Mouse (Mus musculus) c-Kit-positive CD71-positive TER-119-positive erythroid progenitor cells, embryonic 14.5 days (primary cell): Measurements from ENCODE around the gene Sox18.

Experiments
- DNase-seq: peaks from one replicate; pipeline ENCODE4 v3.0.0-alpha.2; 2013; ENCODE audit warnings: low spot score

The Sox18 gene

DNA sequence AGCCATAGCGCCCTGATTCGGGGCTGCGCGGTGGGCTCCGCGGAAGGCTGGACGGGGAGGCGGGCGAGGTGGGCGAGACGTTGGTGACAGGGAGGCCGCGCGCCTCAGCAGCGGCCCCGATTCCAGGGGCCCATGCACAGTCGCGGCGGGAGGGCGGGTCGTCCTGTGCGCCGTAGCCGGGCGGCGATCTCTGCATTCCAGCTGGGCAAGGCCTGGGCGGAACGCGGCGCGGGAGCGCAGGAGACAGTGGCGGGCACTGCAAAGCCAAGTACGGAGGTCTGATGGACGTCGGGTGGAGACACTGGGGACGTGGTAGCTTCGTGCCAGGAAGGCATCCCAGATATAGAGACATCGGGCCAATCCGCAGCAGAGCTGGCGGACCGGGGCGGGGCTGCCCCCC, at the start of gene Sox18:
Sox18 (minus strand) TSS at position 315 of the 400 bp plus-strand sequence.
- no peak for DNase-seq

DNA sequence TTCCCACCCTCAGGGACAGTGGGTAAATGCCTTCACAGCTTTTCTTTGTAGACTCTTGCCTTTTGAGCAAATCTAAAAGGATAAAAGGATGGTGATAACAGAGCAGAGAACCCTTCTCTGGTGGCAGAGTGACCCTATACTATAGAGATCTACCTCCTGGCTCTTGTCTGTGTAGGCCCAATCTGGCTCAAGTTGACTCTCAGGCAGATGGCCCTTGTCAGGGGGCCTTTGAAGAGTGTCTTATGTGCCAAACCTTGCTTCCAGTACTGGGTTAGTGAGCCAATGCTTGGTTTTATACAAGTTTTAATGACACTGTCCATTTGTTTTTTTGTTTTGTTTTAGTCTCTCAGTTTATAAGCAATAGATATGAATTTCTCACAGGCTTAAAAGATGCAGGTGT, 49.8 kb upstream of the Sox18 start:
- no peak for DNase-seq

DNA sequence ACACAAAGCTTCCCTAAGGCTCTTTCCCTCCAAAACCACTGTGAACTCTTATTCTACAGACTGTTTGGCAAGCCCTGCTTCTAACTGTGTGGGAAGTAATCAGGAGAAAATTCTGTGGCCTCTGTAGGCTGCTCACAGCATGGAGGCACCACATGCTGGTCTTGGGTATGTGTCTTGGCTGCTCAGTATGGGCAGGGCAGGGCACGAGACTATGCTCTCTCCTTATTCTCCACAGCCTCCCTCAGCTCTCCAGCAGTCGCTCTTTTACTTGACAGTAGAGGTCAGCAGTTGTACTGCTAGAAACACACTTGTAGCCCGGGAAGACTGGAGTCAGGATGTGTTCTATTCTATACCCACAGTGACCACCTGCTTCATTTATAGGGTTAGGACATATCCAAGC, 48.6 kb upstream of the Sox18 start:
- no peak for DNase-seq

DNA sequence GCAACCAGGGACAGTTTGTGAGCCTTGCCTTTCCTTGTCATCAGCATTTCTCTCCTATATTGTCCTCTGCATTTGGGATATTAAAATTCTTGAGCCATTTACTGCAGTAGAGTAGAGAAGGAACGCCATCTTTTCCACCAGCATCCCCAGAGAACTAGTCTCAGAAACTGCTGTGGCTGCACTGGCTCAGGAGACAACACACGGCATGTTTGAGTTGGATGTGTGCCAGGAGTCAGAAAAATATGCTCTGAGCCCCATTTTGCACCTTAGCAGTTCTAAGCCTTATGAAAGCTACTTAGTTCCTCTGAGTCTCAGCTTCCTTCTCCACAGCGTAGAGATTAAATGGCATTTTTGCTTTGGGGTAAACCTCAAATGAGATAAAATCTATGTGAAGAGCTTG, 45.6 kb upstream of the Sox18 start:
- no peak for DNase-seq

DNA sequence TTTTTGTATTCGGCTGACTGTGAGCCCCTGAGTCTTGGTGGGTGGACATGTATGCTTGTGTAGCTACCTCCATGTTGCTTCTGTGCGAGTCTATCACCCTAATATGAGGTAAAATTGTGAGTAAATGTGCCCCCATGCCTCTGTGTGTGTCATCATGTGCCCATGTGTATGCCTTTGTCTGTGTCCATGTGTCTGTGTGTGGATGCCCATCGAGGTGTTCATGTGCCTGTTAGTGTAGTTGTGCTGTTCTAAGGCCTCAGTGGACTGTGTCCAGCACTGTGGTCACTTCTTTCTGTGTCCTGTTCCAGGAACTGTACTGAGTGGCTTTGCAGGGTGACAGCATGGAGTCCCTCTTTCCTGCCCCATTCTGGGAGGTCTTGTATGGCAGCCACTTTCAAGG, 43.9 kb upstream of the Sox18 start:
- DNase-seq = no peak

DNA sequence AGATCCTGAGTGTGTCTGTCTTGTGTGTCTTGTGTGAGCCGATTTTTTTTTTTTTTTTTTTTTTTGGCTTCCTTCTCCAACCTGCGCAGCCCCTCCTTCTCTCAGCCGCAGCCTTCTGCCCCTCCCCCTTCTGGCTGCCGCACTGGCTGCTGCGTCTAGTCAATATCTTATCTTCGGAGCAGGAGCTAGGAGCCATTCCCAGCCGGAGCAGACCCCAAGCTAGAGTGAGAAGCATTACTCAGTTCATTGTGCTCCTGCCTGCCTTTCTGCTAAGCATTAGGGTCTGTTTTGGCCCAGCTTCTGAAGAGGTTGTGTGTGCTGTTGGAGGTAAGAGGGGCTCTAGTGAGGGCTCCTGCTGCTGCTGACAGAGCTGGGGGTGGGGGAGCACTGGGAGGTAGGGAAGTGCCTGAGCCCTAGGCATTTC, 43.5 kb upstream of the Sox18 start, which contains the start of gene Oprl1:
Oprl1 (plus strand) TSS at position 114 of the 424 bp plus-strand sequence.
- DNase-seq = no peak

DNA sequence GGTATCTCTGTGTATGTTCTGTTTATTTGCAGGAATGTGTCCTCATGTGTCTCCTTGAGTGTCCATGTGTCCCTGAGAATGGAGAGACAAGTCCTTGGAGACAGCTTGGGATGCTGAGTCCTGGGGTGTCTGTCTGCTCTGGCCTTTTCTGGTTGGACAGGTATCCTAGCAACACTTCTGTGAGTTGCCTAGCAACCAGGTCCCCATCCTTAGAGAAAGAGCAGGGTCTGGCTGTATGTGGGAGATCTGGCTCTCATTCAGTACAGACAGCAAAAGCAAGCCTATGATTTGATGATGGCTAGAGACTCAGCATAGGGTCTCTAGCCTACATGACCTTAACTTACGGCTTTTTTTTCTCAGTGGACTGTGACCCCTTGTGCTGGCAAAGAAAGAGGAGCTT, 42.3 kb upstream of the Sox18 start:
- DNase-seq = no peak

DNA sequence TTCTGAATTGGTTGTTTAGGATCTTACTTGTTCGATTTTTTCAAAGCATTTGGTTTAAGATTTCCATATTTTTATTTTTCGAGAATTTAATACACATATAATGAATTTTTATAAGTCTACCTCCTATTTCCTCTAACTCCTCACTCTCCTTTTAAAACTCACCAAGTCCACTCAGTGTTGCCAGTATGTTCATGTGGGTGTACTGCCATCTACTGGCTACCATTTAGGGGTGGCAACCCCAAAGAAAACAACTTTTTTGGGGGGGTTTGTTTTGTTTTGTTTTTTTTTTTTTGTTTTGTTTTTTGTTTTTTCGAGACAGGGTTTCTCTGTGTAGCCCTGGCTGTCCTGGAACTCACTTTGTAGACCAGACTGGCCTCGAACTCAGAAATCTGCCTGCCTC, 35.2 kb upstream of the Sox18 start:
- DNase-seq = no peak

DNA sequence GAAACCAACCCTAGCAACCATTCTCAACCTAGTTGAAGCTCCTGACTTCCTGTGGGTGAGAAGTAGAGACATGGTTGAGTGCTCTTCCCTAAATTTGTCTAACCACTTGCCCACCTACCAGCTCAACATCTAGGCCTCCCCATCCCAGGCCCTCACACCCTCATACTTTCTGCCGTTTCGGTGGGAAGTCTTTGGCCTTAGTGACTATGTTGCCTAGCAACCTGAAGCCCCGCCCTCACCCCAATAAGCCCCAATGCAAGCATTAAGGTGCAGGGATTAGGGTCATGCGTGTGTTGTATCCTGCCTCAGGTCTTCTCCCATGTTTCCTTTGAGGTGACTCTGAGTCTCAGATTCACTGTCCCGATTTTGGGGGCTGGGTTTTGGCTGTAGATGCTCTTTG, 26.8 kb upstream of the Sox18 start, which contains the start of gene Lkaaear1:
Lkaaear1 (minus strand) TSS at position 202 of the 400 bp plus-strand sequence.
- DNase-seq = no peak

DNA sequence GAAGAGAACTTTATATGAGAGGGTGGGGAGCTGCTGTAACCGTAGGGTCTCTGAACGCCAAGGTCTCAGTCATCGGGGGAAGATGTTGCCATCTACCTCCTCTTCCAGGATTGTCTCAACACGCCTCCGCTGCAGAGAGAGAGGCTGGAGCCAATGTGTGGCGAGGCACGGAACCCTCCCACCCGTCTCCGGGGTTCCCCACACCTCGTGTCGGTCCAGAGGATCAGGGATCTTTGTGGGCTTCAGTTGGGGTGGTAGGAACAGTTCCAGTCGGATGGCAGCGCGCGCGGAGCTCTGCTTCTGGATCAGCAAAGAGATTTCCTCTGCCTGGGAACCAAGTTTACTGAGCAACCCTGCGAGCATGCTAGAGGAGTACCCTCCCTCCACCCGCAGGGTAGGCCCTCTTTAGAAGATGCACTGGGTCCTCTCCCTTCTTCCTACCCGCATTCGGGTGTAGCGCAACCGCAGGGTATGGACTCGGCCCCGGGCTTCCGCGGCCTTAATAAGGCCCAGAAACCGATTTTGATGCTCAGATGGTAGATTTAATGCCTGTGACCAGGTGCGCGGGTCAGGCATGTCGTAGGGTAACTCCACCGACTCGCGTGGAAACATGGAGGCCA, 25.5 kb upstream of the Sox18 start:
- DNase-seq = no peak

DNA sequence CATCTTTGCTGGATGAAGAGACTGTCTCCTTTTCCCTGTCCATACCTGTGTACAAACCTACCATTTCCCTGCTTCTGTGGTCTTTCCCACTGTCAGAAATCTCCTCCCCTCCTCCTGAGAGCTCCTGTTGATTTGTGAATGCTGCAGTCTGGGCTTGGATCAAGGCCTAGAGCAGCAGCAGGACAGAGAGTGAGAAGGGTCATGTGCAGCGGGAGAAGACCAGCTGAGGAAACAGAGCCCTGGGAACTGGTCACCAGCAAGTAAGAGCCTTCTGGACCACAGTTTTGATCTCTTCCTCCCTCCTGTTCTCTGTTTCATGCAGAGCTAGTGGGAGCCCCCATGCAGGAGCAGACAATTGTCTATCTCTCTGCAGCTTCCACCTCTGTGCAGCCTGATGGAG, 24.3 kb upstream of the Sox18 start:
- no peak for DNase-seq

DNA sequence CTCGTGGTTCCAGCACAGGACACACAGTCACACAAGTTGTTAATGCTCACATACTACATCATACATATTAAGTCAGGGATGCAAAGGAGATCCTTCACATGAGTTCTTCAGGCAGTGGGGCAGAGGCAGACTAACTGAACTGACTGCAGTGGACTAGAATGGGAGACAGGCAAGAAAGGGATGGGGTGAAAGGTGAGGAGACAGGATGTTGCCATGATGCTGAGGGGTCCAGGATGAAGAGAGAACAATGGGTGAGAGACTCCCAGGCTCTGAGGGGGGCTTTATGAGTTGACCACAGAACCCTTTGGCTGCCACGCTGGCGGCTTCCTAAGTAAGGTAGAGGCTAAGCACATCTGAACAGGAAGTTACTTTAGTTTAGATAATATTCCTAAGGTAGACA, 23.1 kb upstream of the Sox18 start:
- no peak for DNase-seq

DNA sequence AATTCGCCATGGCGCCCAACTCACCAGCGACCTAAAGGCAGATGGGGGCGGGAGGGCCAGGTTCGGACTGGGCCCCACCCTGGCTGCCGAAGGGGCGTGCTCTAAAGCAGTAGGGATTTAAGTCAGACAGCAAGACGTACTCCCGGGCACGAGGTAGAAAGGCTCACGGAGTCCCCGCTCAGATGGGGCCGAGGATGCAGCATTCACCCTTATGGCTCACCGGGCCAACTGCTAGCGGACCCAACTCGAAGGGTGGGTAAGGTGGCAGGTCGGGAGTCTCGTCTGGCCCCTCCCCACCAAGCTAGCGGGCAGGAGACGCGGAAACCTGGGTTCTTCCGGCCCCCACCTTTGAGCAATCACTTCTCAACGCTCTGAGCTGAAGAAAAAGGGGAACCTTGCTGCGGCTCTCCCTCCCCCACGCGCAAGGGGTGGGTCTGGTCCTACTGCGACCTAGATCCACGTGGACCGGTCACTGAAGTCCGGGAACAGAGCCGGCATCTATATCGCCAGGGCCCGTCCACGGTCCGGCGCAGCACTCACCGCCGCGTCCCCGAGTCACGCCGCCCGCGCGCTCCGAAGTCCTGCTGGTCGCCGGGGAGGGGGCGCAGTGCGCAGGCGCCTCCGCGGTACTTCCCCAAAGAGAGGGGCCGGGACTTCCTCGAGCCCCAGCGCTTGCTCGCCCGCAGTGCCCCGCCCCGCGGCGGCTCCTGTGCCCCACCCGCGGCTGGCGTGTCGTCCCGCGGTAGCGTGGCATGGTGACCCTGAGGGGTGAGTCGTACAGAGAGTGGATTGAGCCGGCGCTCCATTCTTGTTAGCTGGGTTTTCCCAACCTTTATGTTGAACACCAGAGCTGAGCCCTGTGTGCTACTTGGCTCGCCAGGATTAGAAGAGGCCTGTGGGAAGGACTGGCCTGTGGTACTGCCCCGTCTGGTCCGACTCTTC, 22.2 kb upstream of the Sox18 start, which contains the start of gene Rgs19:
Rgs19 (minus strand) TSS at position 639 of the 942 bp plus-strand sequence.
- DNase-seq = no peak

DNA sequence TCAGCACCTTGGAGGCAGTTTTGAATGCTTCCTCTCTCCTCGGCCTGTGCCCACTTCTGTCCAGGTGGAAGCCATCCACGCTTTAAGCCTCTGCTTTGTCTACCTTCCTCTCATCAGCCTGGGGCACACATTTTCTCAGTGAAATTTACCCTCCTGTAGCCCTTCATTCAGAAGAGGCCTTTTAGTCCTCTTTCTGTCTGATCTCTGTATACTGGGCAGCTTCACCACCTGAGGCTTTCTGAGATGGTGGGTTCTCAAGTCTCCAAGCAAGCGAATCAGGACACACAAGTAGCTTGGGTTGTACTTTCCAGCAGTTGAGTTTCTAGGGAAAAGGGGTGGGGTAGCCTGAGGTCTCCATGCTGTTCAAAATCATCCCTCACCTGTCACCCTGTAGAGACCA, 20.9 kb upstream of the Sox18 start:
- no peak for DNase-seq

DNA sequence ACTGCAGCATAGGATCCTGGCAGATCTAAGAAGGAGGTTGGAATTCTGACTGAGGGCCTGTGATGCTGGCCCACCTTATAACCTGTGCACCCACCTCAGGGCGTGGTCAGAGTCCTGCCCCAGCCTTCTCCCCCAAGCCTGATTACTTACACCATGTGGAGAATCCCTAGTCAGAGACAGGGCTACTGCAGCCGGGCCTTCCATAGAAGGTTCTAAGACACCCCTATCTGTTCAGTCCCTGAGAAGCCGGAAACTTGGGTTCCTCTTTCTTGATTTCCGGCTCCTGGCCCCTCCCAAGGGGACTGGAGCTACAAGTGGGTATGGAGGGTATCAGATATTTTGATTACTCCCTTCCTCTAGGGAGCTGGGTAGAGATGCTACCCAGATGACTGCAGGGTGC, 20.1 kb upstream of the Sox18 start:
- no peak for DNase-seq

DNA sequence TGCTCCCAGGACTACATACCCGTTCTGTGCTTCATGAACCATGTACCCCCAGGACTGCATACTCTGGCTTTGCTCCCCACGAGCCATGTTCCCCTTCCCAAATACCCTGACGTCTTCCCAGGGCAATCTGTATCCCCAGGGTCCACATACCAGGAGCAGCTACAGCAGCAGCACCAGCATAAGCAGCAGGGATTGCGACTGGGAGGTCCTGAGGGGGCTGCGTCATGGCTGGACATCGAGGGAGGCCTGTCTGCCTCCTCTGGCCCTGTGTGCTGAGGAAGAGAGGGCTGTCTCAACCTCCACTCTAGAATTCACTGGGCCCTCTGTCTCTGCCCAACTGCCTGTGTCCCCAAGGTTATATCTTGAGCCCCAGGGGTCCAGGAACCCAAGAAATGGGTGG, 19.6 kb upstream of the Sox18 start:
- no peak for DNase-seq

DNA sequence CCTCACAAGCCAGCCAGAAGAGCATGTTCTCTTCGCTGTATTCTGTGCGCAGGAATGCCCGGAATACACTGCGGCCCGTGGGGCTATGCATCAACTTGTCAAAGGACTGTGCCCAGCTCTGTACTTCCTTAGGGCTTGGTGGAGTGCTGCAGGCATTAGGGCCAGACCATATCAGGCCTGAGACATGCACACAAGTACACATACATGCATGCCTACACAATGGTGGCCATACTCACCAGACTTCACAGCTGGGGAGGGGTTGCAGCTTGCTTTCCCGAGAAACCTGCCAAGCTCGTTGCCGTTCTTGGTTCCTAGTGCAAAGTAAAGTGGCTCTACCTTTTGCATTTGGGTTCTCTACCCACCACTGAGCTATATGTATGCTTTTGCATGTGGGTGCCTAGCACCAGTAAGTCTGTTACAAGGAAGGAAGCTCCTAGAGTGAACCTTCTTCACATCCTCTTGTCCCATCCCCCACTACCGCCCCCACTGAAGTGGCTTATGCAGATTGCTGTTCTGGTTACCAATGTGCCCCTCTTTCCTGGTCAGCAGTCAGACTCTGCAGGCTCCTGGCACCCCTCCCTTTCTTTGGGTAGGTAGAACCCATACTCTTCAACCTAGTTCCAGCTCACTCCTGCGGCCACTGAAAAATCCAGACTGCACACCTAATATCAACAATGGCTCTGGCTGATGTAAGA, 18.2 kb upstream of the Sox18 start:
- DNase-seq = no peak

DNA sequence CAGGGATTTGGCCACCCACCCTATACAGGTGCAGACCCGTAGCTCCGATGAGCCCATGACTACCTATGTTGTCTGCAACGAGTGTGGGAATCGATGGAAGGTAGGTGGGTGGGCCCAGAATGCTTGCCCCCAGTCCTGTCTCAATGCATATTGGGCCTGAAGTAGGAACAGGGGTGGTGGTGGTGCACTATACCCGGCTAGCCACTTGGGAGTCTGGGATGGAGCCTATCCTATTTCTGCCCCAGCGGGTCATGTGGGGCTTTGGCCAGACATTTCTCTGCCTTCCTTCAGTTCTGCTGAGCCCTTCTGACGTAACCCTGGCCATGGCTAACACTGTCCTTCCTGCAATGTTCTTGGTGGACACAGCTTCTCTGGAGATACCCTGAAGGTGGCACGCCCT, 16.1 kb upstream of the Sox18 start:
- no peak for DNase-seq

DNA sequence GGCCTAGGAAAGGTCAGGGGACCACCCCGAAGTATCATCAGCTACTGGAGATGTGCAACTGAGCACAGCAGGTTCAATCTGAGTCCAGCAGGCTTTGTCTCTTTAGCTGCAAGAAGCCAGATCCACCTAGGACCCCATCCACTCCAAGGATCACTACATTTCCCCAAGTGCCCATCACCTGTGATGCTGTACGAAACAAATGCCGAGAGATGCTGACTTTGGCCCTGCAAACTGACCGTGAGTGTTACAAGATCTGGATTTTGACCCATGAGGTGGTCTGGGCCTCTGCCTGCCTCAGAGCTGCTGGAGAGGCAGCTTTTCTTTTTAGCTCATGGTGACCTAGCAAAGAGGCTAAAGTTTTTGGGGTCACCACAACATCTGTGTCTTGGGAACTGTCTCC, 14.2 kb upstream of the Sox18 start:
- no peak for DNase-seq

DNA sequence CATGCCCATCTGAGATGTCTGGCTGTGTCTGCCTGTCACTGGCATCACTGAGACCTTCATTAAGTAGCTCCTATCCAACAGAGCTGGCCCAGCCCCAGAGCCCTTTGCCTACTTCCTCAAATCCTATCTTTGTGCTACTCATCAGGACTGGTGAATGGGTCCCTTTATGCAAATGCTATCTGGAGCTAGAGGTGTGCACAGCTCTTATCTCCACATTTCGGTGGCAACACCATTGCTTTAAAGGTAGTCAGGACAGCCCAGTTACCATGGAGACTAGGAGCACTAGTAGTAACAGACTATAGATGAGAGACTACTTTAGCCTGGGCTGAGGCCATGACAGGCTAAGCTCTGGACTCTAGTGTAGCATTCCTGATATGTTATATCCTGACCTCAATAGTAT, 13.3 kb upstream of the Sox18 start:
- no peak for DNase-seq

DNA sequence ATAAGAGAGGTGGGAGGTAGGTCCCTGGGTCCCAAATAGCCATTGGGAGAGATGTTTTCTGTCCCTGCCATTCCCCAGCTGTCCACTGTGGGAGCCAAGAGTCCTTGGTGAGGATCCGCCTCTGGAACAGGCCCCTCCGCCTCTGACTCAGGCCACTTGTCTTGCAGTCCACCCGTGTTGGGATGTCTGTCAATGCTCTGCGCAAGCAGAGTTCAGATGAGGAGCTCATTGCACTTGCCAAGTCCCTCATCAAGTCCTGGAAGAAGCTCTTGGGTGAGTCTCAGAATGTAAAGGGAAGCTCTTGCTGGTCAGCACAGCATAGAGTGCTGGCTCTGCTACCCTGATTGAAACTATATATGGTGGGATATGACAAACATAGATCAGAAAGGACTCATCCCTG, 11.9 kb upstream of the Sox18 start:
- DNase-seq = no peak

DNA sequence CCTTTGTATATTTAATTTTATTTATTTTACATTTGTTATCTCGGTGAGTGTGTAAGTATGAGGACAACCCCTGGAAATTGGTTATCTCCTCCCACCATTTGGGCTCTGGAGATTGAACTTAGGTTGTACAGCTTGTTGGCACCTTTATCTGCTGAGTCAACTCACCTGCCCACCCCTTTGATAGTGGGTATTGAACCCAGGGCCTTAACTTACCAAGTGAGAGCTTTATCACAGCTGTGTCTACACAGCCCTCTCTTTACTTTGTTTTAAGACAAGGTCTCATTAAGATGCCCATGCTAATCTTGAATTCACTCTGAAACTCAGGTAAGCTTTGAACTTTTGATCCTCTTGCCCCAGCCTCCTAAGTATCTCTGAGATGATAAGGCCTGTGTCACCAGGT, 10.5 kb upstream of the Sox18 start:
- no peak for DNase-seq

DNA sequence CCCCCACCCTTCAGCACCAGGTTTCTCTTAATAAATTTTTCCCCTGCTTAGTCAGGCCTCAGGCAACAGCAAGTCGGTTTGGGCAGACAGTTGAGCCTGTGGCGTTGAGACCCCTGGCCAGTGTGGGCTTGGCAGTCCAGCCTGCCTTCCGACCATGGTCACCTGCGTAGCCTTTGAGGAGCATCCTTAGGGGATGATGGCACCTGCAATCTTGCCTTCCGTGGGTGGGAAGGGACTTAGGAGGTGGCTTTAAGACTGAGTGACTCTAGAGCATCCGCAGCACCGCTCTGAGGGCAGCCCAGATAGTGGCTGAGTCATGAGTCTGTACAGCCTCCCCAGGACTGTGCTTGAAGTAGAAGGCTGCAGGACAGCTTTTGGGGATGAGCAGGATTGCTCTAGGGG, 9.3 kb upstream of the Sox18 start:
- no peak for DNase-seq
